In genomic region chr19:35881810-35882485, GRCm38 (mm10) we compare ENCODE assay signal across 14 mouse cellular contexts.
"Had no signal": no experiment of that assay in that cellular context is flagged by ENCODE, and none has a peak within 500 bp of the region (broad histone marks: within the 10 kb centered on the region; RNA-seq: fewer than 3 reads in every experiment).

No protein-coding gene starts in this region.

- H3K4me3 ChIP-seq: left cerebral cortex, adult 2 months; limb, embryonic 12.5 days; liver, embryonic 13.5 days; midbrain, embryonic 12.5 days; stomach, embryonic 15.5 days had no signal

- H3K4me2 ChIP-seq: limb, embryonic 12.5 days; liver, embryonic 13.5 days; midbrain, embryonic 12.5 days; stomach, embryonic 15.5 days had no signal

- H3K4me1 ChIP-seq: limb, embryonic 12.5 days; liver, embryonic 13.5 days; midbrain, embryonic 12.5 days; stomach, embryonic 15.5 days had no signal

- H3K27ac ChIP-seq: left cerebral cortex, adult 2 months; limb, embryonic 12.5 days; liver, embryonic 13.5 days; midbrain, embryonic 12.5 days; stomach, embryonic 15.5 days had no signal

- H3K9ac ChIP-seq: limb, embryonic 12.5 days; liver, embryonic 13.5 days; midbrain, embryonic 12.5 days; stomach, embryonic 15.5 days had no signal

- H3K36me3 ChIP-seq: limb, embryonic 12.5 days; liver, embryonic 13.5 days; midbrain, embryonic 12.5 days; stomach, embryonic 15.5 days had no signal

- H3K9me3 ChIP-seq: limb, embryonic 12.5 days; liver, embryonic 13.5 days; midbrain, embryonic 12.5 days; stomach, embryonic 15.5 days had no signal

- DNase-seq: kidney, postnatal 25 days; liver; liver, embryonic 13.5 days; lung, adult 18-20 months; lung, postnatal 4 days; right cerebral cortex, postnatal 14 days; thymus, adult 2 months; thymus, postnatal 25 days had no signal

- H3K27me3 ChIP-seq: limb, embryonic 12.5 days; liver, embryonic 13.5 days; midbrain, embryonic 12.5 days; stomach, embryonic 15.5 days had no signal

- ATAC-seq: lung, postnatal 0 days; midbrain, embryonic 16.5 days had no signal
